Mouse (Mus musculus) bone marrow macrophage, adult 2 months (primary cell): ENCODE measurements around the gene Astn1. TPM values are rescaled to one million over a fixed set of nuclear protein-coding genes. Genes with fewer than 3 reads are reported as not detected.

ENCODE experiments used
- H3K27ac ChIP-seq: 2 replicates; pipeline ENCODE4 v1.5.1; 2012; ENCODE audit warnings: low read depth, low read length; ENCODE audit not compliant: insufficient read depth
- H3K4me1 ChIP-seq: 2 replicates; pipeline ENCODE4 v1.6.1; 2012; ENCODE audit warnings: low read length; ENCODE audit not compliant: control insufficient read depth, insufficient read depth
- H3K4me3 ChIP-seq: 2 replicates; pipeline ENCODE4 v1.5.1; 2012; ENCODE audit warnings: mild to moderate bottlenecking, low read length, moderate library complexity; ENCODE audit not compliant: insufficient read depth
- CTCF ChIP-seq: IDR thresholded peaks from 2 replicates; pipeline ENCODE4 v1.5.1; 2012; ENCODE audit warnings: low read depth, mild to moderate bottlenecking, low read length, moderate library complexity
- POLR2A ChIP-seq: IDR thresholded peaks from 2 replicates; pipeline ENCODE4 v1.6.1; 2012; ENCODE audit warnings: mild to moderate bottlenecking, low read depth, low read length, borderline replicate concordance
- polyA plus RNA-seq: library from polyadenylated mRNA; stranded (reverse); fragments of >200 nt; gene quantifications from 2 replicates; pipeline ENCODE4 v1.2.4, GENCODE M21; 2012; ENCODE audit not compliant: missing spikeins, insufficient read depth, insufficient read length

The Astn1 gene
- polyA plus RNA-seq, 1 experiment: not detected

GRCm38 (mm10) chr1:158551951-158552350, 189.9 kb downstream of the Astn1 start:
- H3K4me1 ChIP-seq: no peaks in the 10 kb centered on the region
- no peak overlapping the region for H3K27ac ChIP-seq
- H3K4me3 ChIP-seq: no peak overlapping the region
- no peak for TF ChIP-seq CTCF
- no peak for TF ChIP-seq POLR2A

GRCm38 (mm10) chr1:158553341-158553740, 191.3 kb downstream of the Astn1 start:
- H3K4me3 ChIP-seq: no peak overlapping the region
- H3K27ac ChIP-seq: no peak overlapping the region
- TF ChIP-seq CTCF: no peak
- TF ChIP-seq POLR2A: no peak
- no peaks in the 10 kb centered on the region for H3K4me1 ChIP-seq

- Histone ChIP-seq H3K4me3 (no peak overlapping the region), H3K27ac (no peak overlapping the region), H3K4me1 (no peaks in the 10 kb centered on the region)
- no peak for TF ChIP-seq CTCF
Observed at GRCm38 (mm10) chr1:158554020-158554505, 192.0 kb downstream of the Astn1 start.

GRCm38 (mm10) chr1:158573168-158573567, 211.1 kb downstream of the Astn1 start:
- H3K4me1 ChIP-seq: no peaks in the 10 kb centered on the region
- no peak overlapping the region for H3K27ac ChIP-seq
- no peak for TF ChIP-seq CTCF
- no peak for TF ChIP-seq POLR2A
- H3K4me3 ChIP-seq: no peak overlapping the region

- Histone ChIP-seq H3K4me1 (no peaks in the 10 kb centered on the region), H3K27ac (no peak overlapping the region), H3K4me3 (no peak overlapping the region)
- TF ChIP-seq POLR2A: no peak
- no peak for TF ChIP-seq CTCF
Observed at GRCm38 (mm10) chr1:158573597-158573996, 211.5 kb downstream of the Astn1 start.

- H3K4me3 ChIP-seq: no peak overlapping the region
- H3K27ac ChIP-seq: no peak overlapping the region
- TF ChIP-seq POLR2A: no peak
- TF ChIP-seq CTCF: no peak
Observed at GRCm38 (mm10) chr1:158575997-158576396, 213.9 kb downstream of the Astn1 start.

GRCm38 (mm10) chr1:158581806-158582205, 219.7 kb downstream of the Astn1 start:
- H3K27ac ChIP-seq: no peak overlapping the region
- no peak for TF ChIP-seq POLR2A
- TF ChIP-seq CTCF: no peak
- H3K4me3 ChIP-seq: no peak overlapping the region
- H3K4me1 ChIP-seq: no peaks in the 10 kb centered on the region

More at GRCm38 (mm10) chr1:158575997-158576396, 213.9 kb downstream of the Astn1 start:
- H3K4me1 ChIP-seq: no peaks in the 10 kb centered on the region

GRCm38 (mm10) chr1:158588903-158589302, 226.8 kb downstream of the Astn1 start:
- no peak for TF ChIP-seq POLR2A
- TF ChIP-seq CTCF: no peak
- Histone ChIP-seq H3K27ac (no peak overlapping the region), H3K4me3 (no peak overlapping the region)

GRCm38 (mm10) chr1:158596726-158597448, 234.8 kb downstream of the Astn1 start:
- Histone ChIP-seq H3K27ac (no peak overlapping the region), H3K4me1 (no peaks in the 10 kb centered on the region), H3K4me3 (no peak overlapping the region)
- no peak for TF ChIP-seq CTCF

More at GRCm38 (mm10) chr1:158588903-158589302, 226.8 kb downstream of the Astn1 start:
- no peaks in the 10 kb centered on the region for H3K4me1 ChIP-seq

GRCm38 (mm10) chr1:158597996-158598395, 235.9 kb downstream of the Astn1 start:
- Histone ChIP-seq H3K4me1 (no peaks in the 10 kb centered on the region), H3K27ac (no peak overlapping the region), H3K4me3 (no peak overlapping the region)
- TF ChIP-seq CTCF: no peak
- no peak for TF ChIP-seq POLR2A

GRCm38 (mm10) chr1:158599435-158599834, 237.4 kb downstream of the Astn1 start:
- Histone ChIP-seq H3K4me1 (no peaks in the 10 kb centered on the region), H3K4me3 (no peak overlapping the region), H3K27ac (no peak overlapping the region)
- TF ChIP-seq POLR2A (no peak), CTCF (no peak)

- TF ChIP-seq POLR2A (no peak), CTCF (no peak)
- no peak overlapping the region for H3K4me3 ChIP-seq
- H3K4me1 ChIP-seq: no peaks in the 10 kb centered on the region
- no peak overlapping the region for H3K27ac ChIP-seq
Observed at GRCm38 (mm10) chr1:158603056-158603455, 241.0 kb downstream of the Astn1 start.
